Mouse (Mus musculus) kidney, embryonic 16.5 days (tissue): Measurements from ENCODE around the gene Cldn16. TPM values are rescaled to one million over a fixed set of nuclear protein-coding genes. Genes with fewer than 3 reads are reported as not detected.

Source experiments
- ATAC-seq: fragments of 200-750 bp; cut with Nextera tagmentation; 2 replicates; pipeline ENCODE4 v1.8.0; 2017; ENCODE audit warnings: moderate TSS enrichment; ENCODE audit not compliant: low FRiP score, low TSS enrichment
- H3K27ac ChIP-seq: fragments of 300-500 bp; sonication (generic); 2 replicates; pipeline ENCODE4 v1.5.1; 2014; ENCODE audit warnings: low read length
- H3K27me3 ChIP-seq: fragments of 300-500 bp; sonication (generic); 2 replicates; pipeline ENCODE4 v1.6.1; 2014; ENCODE audit warnings: low read length, control low read depth, mixed read lengths; ENCODE audit not compliant: insufficient read depth
- H3K36me3 ChIP-seq: fragments of 300-500 bp; sonication (generic); 2 replicates; pipeline ENCODE4 v1.6.1; 2014; ENCODE audit warnings: low read length, control low read depth, mixed read lengths; ENCODE audit not compliant: insufficient read depth
- H3K4me1 ChIP-seq: fragments of 300-500 bp; sonication (generic); 2 replicates; pipeline ENCODE4 v1.6.1; 2014; ENCODE audit warnings: low read length, control low read depth, mixed read lengths; ENCODE audit not compliant: insufficient read depth
- H3K4me2 ChIP-seq: fragments of 300-500 bp; sonication (generic); replicated peaks from 2 replicates; pipeline ENCODE4 v1.6.1; 2014; ENCODE audit warnings: low read depth, low read length
- H3K4me3 ChIP-seq: fragments of 300-500 bp; sonication (generic); 2 replicates; pipeline ENCODE4 v1.5.1; 2014; ENCODE audit warnings: mild to moderate bottlenecking, low read length
- H3K9ac ChIP-seq: fragments of 300-500 bp; sonication (generic); replicated peaks from 2 replicates; pipeline ENCODE4 v1.6.1; 2014; ENCODE audit warnings: low read length
- H3K9me3 ChIP-seq: fragments of 300-500 bp; sonication (generic); 2 replicates; pipeline ENCODE4 v1.6.1; 2016; ENCODE audit warnings: low read length, control low read depth
- WGBS: fragments of 180-500 bp; shearing (Covaris S2); extraction: QIAGEN DNeasy Blood & Tissue Kit; methylation state at CpG from one replicate; pipeline ENCODE4 v1.1.7; 2014; 5-methylcytosine and 5-hydroxymethylcytosine counted together
- polyA plus RNA-seq: library from polyadenylated mRNA; unstranded; fragments of >200 nt; fragmentation: Nextera tagmentation; extraction: Ambion mirVana; gene quantifications from 2 replicates; pipeline ENCODE4 v1.2.1, GENCODE M21; 2015

Gene Cldn16
- polyA plus RNA-seq, 1 experiment from 2014 or later, result 9.4 TPM

- Histone ChIP-seq H3K4me2 (no peak overlapping the region), H3K9me3 (no peaks in the 10 kb centered on the region), H3K4me1 (peaks cover 16% of the 10 kb centered on the region), H3K4me3 (no peak overlapping the region), H3K27me3 (peaks cover 5% of the 10 kb centered on the region), H3K36me3 (no peaks in the 10 kb centered on the region), H3K27ac (peak overlapping the region; percentile 75), H3K9ac (no peak overlapping the region)
- 33% methylated on average over 1 of the region's 1 CpGs for WGBS
- ATAC-seq, result peak; percentile 70; the same call in 1 of the 2 replicates
Observed at GRCm38 (mm10) chr16:26530451-26530850, 67.5 kb downstream of the Cldn16 start.

- Histone ChIP-seq H3K36me3 (no peaks in the 10 kb centered on the region), H3K27me3 (peaks cover 11% of the 10 kb centered on the region; the same call in 1 of the 2 replicates), H3K27ac (no peak overlapping the region), H3K4me2 (no peak overlapping the region), H3K4me3 (no peak overlapping the region), H3K9ac (no peak overlapping the region), H3K9me3 (no peaks in the 10 kb centered on the region), H3K4me1 (peaks cover 16% of the 10 kb centered on the region)
- no peak for ATAC-seq
- WGBS, result 66% methylated on average over 1 of the region's 1 CpGs
Observed at GRCm38 (mm10) chr16:26532287-26532686, 69.4 kb downstream of the Cldn16 start.

Other genes starting within 250 kb of the Cldn16 start
- gene Cldn1, start 91.3 kb upstream of the Cldn16 start, polyA plus RNA-seq, result 44.0 and 46.7 TPM in 2 replicates
- 0.21 TPM in 1 of 2 replicates, not detected in the other for gene Tmem207, start 63.6 kb downstream of the Cldn16 start, polyA plus RNA-seq
- gene Il1rap, start 118.6 kb downstream of the Cldn16 start, polyA plus RNA-seq, result 13.8 and 14.4 TPM in 2 replicates